Mouse (Mus musculus) heart, embryonic 15.5 days (tissue): ENCODE measurements around the gene Psen2. TPM values are rescaled to one million over a fixed set of nuclear protein-coding genes. Genes with fewer than 3 reads are reported as not detected.

Source experiments
- ATAC-seq: fragments of 200-750 bp; cut with Nextera tagmentation; replicated peaks from 2 replicates; pipeline ENCODE4 v1.8.0; 2017; ENCODE audit warnings: low read depth, moderate TSS enrichment; ENCODE audit not compliant: insufficient number of reproducible peaks, insufficient read depth, low FRiP score
- H3K27ac ChIP-seq: fragments of 300-500 bp; sonication (generic); 2 replicates; pipeline ENCODE4 v1.5.1; 2015; ENCODE audit warnings: mild to moderate bottlenecking, inconsistent platforms
- H3K27me3 ChIP-seq: fragments of 300-500 bp; sonication (generic); 2 replicates; pipeline ENCODE4 v1.6.1; 2015; ENCODE audit warnings: inconsistent platforms
- H3K36me3 ChIP-seq: fragments of 300-500 bp; sonication (generic); 2 replicates; pipeline ENCODE4 v1.6.1; 2015; ENCODE audit warnings: mild to moderate bottlenecking, inconsistent platforms
- H3K4me1 ChIP-seq: fragments of 300-500 bp; sonication (generic); replicated peaks from 2 replicates; pipeline ENCODE4 v1.6.1; 2015; ENCODE audit warnings: inconsistent platforms
- H3K4me2 ChIP-seq: fragments of 300-500 bp; sonication (generic); 2 replicates; pipeline ENCODE4 v1.6.1; 2015; ENCODE audit warnings: inconsistent platforms, mild to moderate bottlenecking, moderate library complexity
- H3K4me3 ChIP-seq: fragments of 300-500 bp; sonication (generic); 2 replicates; pipeline ENCODE4 v1.5.1; 2015; ENCODE audit warnings: mild to moderate bottlenecking, inconsistent platforms
- H3K9ac ChIP-seq: fragments of 300-500 bp; sonication (generic); 2 replicates; pipeline ENCODE4 v1.6.1; 2015; ENCODE audit warnings: mild to moderate bottlenecking, inconsistent platforms
- H3K9me3 ChIP-seq: fragments of 300-500 bp; sonication (generic); replicated peaks from 2 replicates; pipeline ENCODE4 v1.6.1; 2016; ENCODE audit warnings: inconsistent platforms
- WGBS: fragments of 180-500 bp; shearing (Covaris S2); methylation state at CpG from one replicate; pipeline ENCODE4 v1.1.7; 2015; ENCODE audit warnings: mixed read lengths; 5-methylcytosine and 5-hydroxymethylcytosine counted together
- polyA plus RNA-seq: library from polyadenylated mRNA; unstranded; fragments of >200 nt; fragmentation: Nextera tagmentation; extraction: Ambion mirVana; gene quantifications from 2 replicates; pipeline ENCODE4 v1.2.1, GENCODE M21; 2015

The Psen2 gene
- polyA plus RNA-seq, 1 experiment from 2014 or later, result 14.9 TPM

- peaks cover 43% of the 10 kb centered on the region for H3K4me1 ChIP-seq
- WGBS, result under 1% methylated on average over 57 of the region's 57 CpGs
- H3K9ac ChIP-seq, result peak overlapping the region; percentile 56
- no peaks in the 10 kb centered on the region for H3K36me3 ChIP-seq
- peak; percentile 99 for ATAC-seq
- no peaks in the 10 kb centered on the region for H3K27me3 ChIP-seq
- peak overlapping the region; percentile 85 for H3K27ac ChIP-seq
- H3K9me3 ChIP-seq, result no peaks in the 10 kb centered on the region
- H3K4me2 ChIP-seq, result peak overlapping the region; percentile 82
- peak overlapping the region; percentile 64 for H3K4me3 ChIP-seq
Measured at GRCm38 (mm10) chr1:180195703-180196381, 67.4 kb downstream of the Psen2 start.

GRCm38 (mm10) chr1:180194781-180195471 is 68.3 kb downstream of the Psen2 start:
- Histone ChIP-seq H3K9ac (peak overlapping the region; percentile 56), H3K4me1 (peaks cover 51% of the 10 kb centered on the region), H3K27ac (peak overlapping the region; percentile 85), H3K36me3 (no peaks in the 10 kb centered on the region), H3K4me3 (peak overlapping the region; percentile 64), H3K9me3 (no peaks in the 10 kb centered on the region), H3K4me2 (peak overlapping the region; percentile 82), H3K27me3 (no peaks in the 10 kb centered on the region)
- peak; percentile 74 for ATAC-seq
- 15% methylated on average over 9 of the region's 9 CpGs for WGBS

GRCm38 (mm10) chr1:180194048-180194447 is 69.2 kb downstream of the Psen2 start:
- Histone ChIP-seq H3K4me3 (peak overlapping the region; percentile 64), H3K36me3 (no peaks in the 10 kb centered on the region), H3K9me3 (no peaks in the 10 kb centered on the region), H3K4me1 (peaks cover 52% of the 10 kb centered on the region), H3K4me2 (peak overlapping the region; percentile 82), H3K9ac (peak overlapping the region; percentile 56; the same call in 1 of the 2 replicates), H3K27ac (peak overlapping the region; percentile 85), H3K27me3 (no peaks in the 10 kb centered on the region)
- 83% methylated on average over 9 of the region's 9 CpGs for WGBS
- ATAC-seq, result no peak

GRCm38 (mm10) chr1:180193391-180193935 is 69.8 kb downstream of the Psen2 start:
- peak overlapping the region; percentile 85; the same call in 1 of the 2 replicates for H3K27ac ChIP-seq
- WGBS, result 74% methylated on average over 8 of the region's 8 CpGs
- no peak for ATAC-seq
- H3K27me3 ChIP-seq, result no peaks in the 10 kb centered on the region
- no peak overlapping the region for H3K9ac ChIP-seq
- H3K4me2 ChIP-seq, result peak overlapping the region; percentile 82
- no peaks in the 10 kb centered on the region for H3K9me3 ChIP-seq
- no peaks in the 10 kb centered on the region for H3K36me3 ChIP-seq
- peaks cover 56% of the 10 kb centered on the region for H3K4me1 ChIP-seq
- H3K4me3 ChIP-seq, result peak overlapping the region; percentile 64; the same call in 1 of the 2 replicates

GRCm38 (mm10) chr1:180192866-180193265 is 70.4 kb downstream of the Psen2 start:
- peaks cover 56% of the 10 kb centered on the region for H3K4me1 ChIP-seq
- WGBS, result 48% methylated on average over 4 of the region's 4 CpGs
- ATAC-seq, result no peak
- peak overlapping the region; percentile 13; the same call in 1 of the 2 replicates for H3K27ac ChIP-seq
- H3K9ac ChIP-seq, result peak overlapping the region; percentile 35; the same call in 1 of the 2 replicates
- no peak overlapping the region for H3K4me3 ChIP-seq
- no peaks in the 10 kb centered on the region for H3K36me3 ChIP-seq
- no peaks in the 10 kb centered on the region for H3K9me3 ChIP-seq
- H3K27me3 ChIP-seq, result no peaks in the 10 kb centered on the region
- peak overlapping the region; percentile 23 for H3K4me2 ChIP-seq

- H3K4me1 ChIP-seq, result peaks cover 63% of the 10 kb centered on the region
- H3K9me3 ChIP-seq, result no peaks in the 10 kb centered on the region
- H3K4me3 ChIP-seq, result no peak overlapping the region
- no peaks in the 10 kb centered on the region for H3K27me3 ChIP-seq
- H3K4me2 ChIP-seq, result no peak overlapping the region
- H3K27ac ChIP-seq, result peak overlapping the region; percentile 7; the same call in 1 of the 2 replicates
- no peak overlapping the region for H3K9ac ChIP-seq
- 67% methylated on average over 7 of the region's 7 CpGs for WGBS
- no peak for ATAC-seq
- H3K36me3 ChIP-seq, result no peaks in the 10 kb centered on the region
Measured at GRCm38 (mm10) chr1:180191651-180192220, 71.5 kb downstream of the Psen2 start.

- H3K4me3 ChIP-seq, result no peak overlapping the region
- peak overlapping the region; percentile 7; the same call in 1 of the 2 replicates for H3K27ac ChIP-seq
- no peak for ATAC-seq
Measured at GRCm38 (mm10) chr1:180191112-180191511, 72.1 kb downstream of the Psen2 start.

GRCm38 (mm10) chr1:180188951-180189350 is 74.3 kb downstream of the Psen2 start:
- no peak overlapping the region for H3K4me2 ChIP-seq
- no peak overlapping the region for H3K4me3 ChIP-seq
- no peaks in the 10 kb centered on the region for H3K36me3 ChIP-seq
- ATAC-seq, result no peak
- H3K9ac ChIP-seq, result no peak overlapping the region
- no peak overlapping the region for H3K27ac ChIP-seq
- H3K27me3 ChIP-seq, result no peaks in the 10 kb centered on the region
- peaks cover 69% of the 10 kb centered on the region for H3K4me1 ChIP-seq
- WGBS, result 67% methylated on average over 4 of the region's 4 CpGs
- H3K9me3 ChIP-seq, result no peaks in the 10 kb centered on the region

More at GRCm38 (mm10) chr1:180191112-180191511, 72.1 kb downstream of the Psen2 start:
- no peaks in the 10 kb centered on the region for H3K36me3 ChIP-seq
- H3K9ac ChIP-seq, result no peak overlapping the region
- whole genome bisulfite sequencing, result 77% methylated on average over 8 of the region's 8 CpGs
- H3K9me3 ChIP-seq, result no peaks in the 10 kb centered on the region
- H3K4me2 ChIP-seq, result no peak overlapping the region
- peaks cover 67% of the 10 kb centered on the region for H3K4me1 ChIP-seq
- H3K27me3 ChIP-seq, result no peaks in the 10 kb centered on the region

- peak overlapping the region; percentile 84 for H3K27ac ChIP-seq
- no peaks in the 10 kb centered on the region for H3K9me3 ChIP-seq
- 66% methylated on average over 3 of the region's 3 CpGs for WGBS
- H3K4me2 ChIP-seq, result no peak overlapping the region
- no peak overlapping the region for H3K9ac ChIP-seq
- H3K4me3 ChIP-seq, result no peak overlapping the region
- H3K27me3 ChIP-seq, result no peaks in the 10 kb centered on the region
- H3K4me1 ChIP-seq, result peaks cover 55% of the 10 kb centered on the region
- no peak for ATAC-seq
- H3K36me3 ChIP-seq, result no peaks in the 10 kb centered on the region
Measured at GRCm38 (mm10) chr1:180186371-180186770, 76.9 kb downstream of the Psen2 start.

- no peak overlapping the region for H3K4me3 ChIP-seq
- H3K9ac ChIP-seq, result no peak overlapping the region
- peak overlapping the region; percentile 84 for H3K27ac ChIP-seq
- H3K4me1 ChIP-seq, result peaks cover 54% of the 10 kb centered on the region
- H3K9me3 ChIP-seq, result no peaks in the 10 kb centered on the region
- 33% methylated on average over 5 of the region's 5 CpGs for WGBS
- no peak overlapping the region for H3K4me2 ChIP-seq
- H3K27me3 ChIP-seq, result no peaks in the 10 kb centered on the region
- no peaks in the 10 kb centered on the region for H3K36me3 ChIP-seq
- ATAC-seq, result peak; percentile 47
Measured at GRCm38 (mm10) chr1:180185877-180186276, 77.4 kb downstream of the Psen2 start.

GRCm38 (mm10) chr1:180184768-180185167 is 78.5 kb downstream of the Psen2 start:
- Histone ChIP-seq H3K4me2 (no peak overlapping the region), H3K4me1 (peaks cover 52% of the 10 kb centered on the region), H3K27ac (peak overlapping the region; percentile 84), H3K4me3 (no peak overlapping the region), H3K27me3 (no peaks in the 10 kb centered on the region), H3K9me3 (no peaks in the 10 kb centered on the region), H3K36me3 (no peaks in the 10 kb centered on the region), H3K9ac (no peak overlapping the region)
- 28% methylated on average over 7 of the region's 7 CpGs for WGBS
- no peak for ATAC-seq
